Mouse (Mus musculus) lung, postnatal 0 days (tissue): ENCODE measurements around the gene Yy1. TPM values are rescaled to one million over a fixed set of nuclear protein-coding genes. Genes with fewer than 3 reads are reported as not detected.
A peak's percentile ranks its signal among the peaks of the same experiment; 100 is the strongest.

Experiments
- ATAC-seq: fragments of 200-750 bp; cut with Nextera tagmentation; 2 replicates; pipeline ENCODE4 v1.8.0; 2017; ENCODE audit warnings: moderate library complexity
- DNase-seq: peaks from one replicate; pipeline ENCODE4 v3.0.0-alpha.2; 2016; ENCODE audit warnings: low spot score
- H3K27ac ChIP-seq: fragments of 300-500 bp; sonication (generic); 2 replicates; pipeline ENCODE4 v1.5.1; 2014; ENCODE audit warnings: antibody characterized with exemption, mild to moderate bottlenecking, low read length, mixed read lengths
- H3K27me3 ChIP-seq: fragments of 300-500 bp; sonication (generic); replicated peaks from 2 replicates; pipeline ENCODE4 v1.6.1; 2014; ENCODE audit warnings: low read length, mixed read lengths; ENCODE audit not compliant: insufficient read depth
- H3K36me3 ChIP-seq: fragments of 300-500 bp; sonication (generic); 2 replicates; pipeline ENCODE4 v1.6.1; 2014; ENCODE audit warnings: low read length, mixed read lengths; ENCODE audit not compliant: insufficient read depth
- H3K4me1 ChIP-seq: fragments of 300-500 bp; sonication (generic); 2 replicates; pipeline ENCODE4 v1.6.1; 2014; ENCODE audit warnings: antibody characterized with exemption, low read depth, low read length, mixed read lengths; ENCODE audit not compliant: insufficient read depth
- H3K4me2 ChIP-seq: fragments of 300-500 bp; sonication (generic); replicated peaks from 2 replicates; pipeline ENCODE4 v1.6.1; 2014; ENCODE audit warnings: low read depth, mild to moderate bottlenecking, low read length, moderate library complexity, mixed read lengths
- H3K4me3 ChIP-seq: fragments of 300-500 bp; sonication (generic); 2 replicates; pipeline ENCODE4 v1.5.1; 2014; ENCODE audit warnings: low read depth, low read length
- H3K9ac ChIP-seq: fragments of 300-500 bp; sonication (generic); replicated peaks from 2 replicates; pipeline ENCODE4 v1.6.1; 2014; ENCODE audit warnings: low read depth, mild to moderate bottlenecking
- H3K9me3 ChIP-seq: fragments of 300-500 bp; sonication (generic); 2 replicates; pipeline ENCODE4 v1.6.1; 2016; ENCODE audit warnings: low read length, mixed read lengths
- CTCF ChIP-seq: IDR thresholded peaks from 2 replicates; pipeline ENCODE4 v1.5.1; 2016; ENCODE audit warnings: antibody characterized with exemption, mild to moderate bottlenecking
- EP300 ChIP-seq: IDR thresholded peaks from 2 replicates; pipeline ENCODE4 v1.6.1; 2016; ENCODE audit warnings: antibody characterized with exemption, mild to moderate bottlenecking, control low read depth
- WGBS: fragments of 180-500 bp; shearing (Covaris S2); extraction: QIAGEN DNeasy Blood & Tissue Kit; methylation state at CpG from one replicate; pipeline ENCODE4 v1.1.7; 2014; 5-methylcytosine and 5-hydroxymethylcytosine counted together
- polyA plus RNA-seq: library from polyadenylated mRNA; unstranded; fragments of >200 nt; fragmentation: Nextera tagmentation; extraction: Ambion mirVana; gene quantifications from 2 replicates; pipeline ENCODE4 v1.2.1, GENCODE M21; 2015

The Yy1 gene
- polyA plus RNA-seq, 1 experiment from 2014 or later, result 13.7 TPM

DNA sequence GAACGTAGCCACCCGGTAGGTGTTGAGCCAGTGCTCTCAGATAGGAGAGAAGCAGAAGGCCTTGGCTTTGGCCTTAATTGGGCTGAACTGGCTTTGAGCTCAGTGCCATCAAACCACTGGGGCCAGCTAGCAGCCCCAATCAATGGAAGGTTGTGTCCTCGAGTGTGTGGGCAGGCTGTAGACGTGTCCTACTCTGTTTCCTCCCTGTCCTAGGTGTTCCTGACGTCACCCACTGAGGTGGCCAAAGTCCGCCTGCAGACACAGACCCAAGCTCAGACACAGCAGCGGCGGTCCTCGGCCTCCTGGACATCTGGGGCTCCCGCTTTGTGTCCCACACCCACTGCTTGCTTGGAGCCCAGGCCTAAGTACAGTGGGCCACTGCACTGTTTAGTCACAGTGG lies 62.3 kb downstream of the Yy1 start:
- ATAC-seq (no peak), DNase-seq (no peak)
- no peak overlapping the region for H3K4me3 ChIP-seq
- H3K36me3 ChIP-seq, result 0 out of 2 replicates have a peak, but pooled peaks cover 3% of the 10 kb centered on the region
- peaks cover 8% of the 10 kb centered on the region; the same call in 1 of the 2 replicates for H3K4me1 ChIP-seq
- H3K9me3 ChIP-seq, result no peaks in the 10 kb centered on the region
- no peak overlapping the region for H3K27ac ChIP-seq
- 88% methylated on average over 10 of the region's 10 CpGs for WGBS
- no peak overlapping the region for H3K4me2 ChIP-seq
- TF ChIP-seq CTCF (no peak), EP300 (no peak)
- H3K9ac ChIP-seq, result no peak overlapping the region
- H3K27me3 ChIP-seq, result no peaks in the 10 kb centered on the region

- 74% methylated on average over 8 of the region's 8 CpGs for WGBS
- Histone ChIP-seq H3K27ac (no peak overlapping the region), H3K27me3 (no peaks in the 10 kb centered on the region), H3K4me1 (peaks cover 8% of the 10 kb centered on the region; the same call in 1 of the 2 replicates), H3K4me2 (no peak overlapping the region), H3K36me3 (0 out of 2 replicates have a peak, but pooled peaks cover 4% of the 10 kb centered on the region), H3K9ac (no peak overlapping the region), H3K4me3 (no peak overlapping the region), H3K9me3 (no peaks in the 10 kb centered on the region)
- DNase-seq (no peak), ATAC-seq (no peak)
- TF ChIP-seq CTCF, result no peak
- no peak for TF ChIP-seq EP300
Observed at GRCm38 (mm10) chr12:108856186-108856585, 63.4 kb downstream of the Yy1 start.

- Histone ChIP-seq H3K36me3 (peaks cover 13% of the 10 kb centered on the region; the same call in 1 of the 2 replicates), H3K27me3 (no peaks in the 10 kb centered on the region), H3K27ac (peak overlapping the region; percentile 65; the same call in 1 of the 2 replicates), H3K9ac (no peak overlapping the region), H3K4me3 (no peak overlapping the region), H3K9me3 (no peaks in the 10 kb centered on the region), H3K4me1 (peaks cover 3% of the 10 kb centered on the region; the same call in 1 of the 2 replicates), H3K4me2 (0 out of 2 replicates have a peak overlapping the region, but pooled peaks have one; percentile 5)
- TF ChIP-seq EP300 (no peak), CTCF (no peak)
- WGBS, result 76% methylated on average over 7 of the region's 7 CpGs
- ATAC-seq (no peak), DNase-seq (no peak)
Observed at GRCm38 (mm10) chr12:108857109-108857508, 64.3 kb downstream of the Yy1 start.

- peak; percentile 86 for ATAC-seq
- 43% methylated on average over 7 of the region's 7 CpGs for WGBS
- Histone ChIP-seq H3K4me1 (peaks cover 3% of the 10 kb centered on the region; the same call in 1 of the 2 replicates), H3K9me3 (no peaks in the 10 kb centered on the region), H3K27me3 (no peaks in the 10 kb centered on the region), H3K9ac (no peak overlapping the region), H3K4me2 (0 out of 2 replicates have a peak overlapping the region, but pooled peaks have one; percentile 5), H3K36me3 (peaks cover 19% of the 10 kb centered on the region; the same call in 1 of the 2 replicates), H3K4me3 (no peak overlapping the region), H3K27ac (peak overlapping the region; percentile 65)
- TF ChIP-seq CTCF, result no peak
- peak; percentile 63; the same call in 1 of the 2 replicates for TF ChIP-seq EP300
- peak; percentile 89 for DNase-seq
Observed at GRCm38 (mm10) chr12:108857589-108858184, 64.9 kb downstream of the Yy1 start.

DNA sequence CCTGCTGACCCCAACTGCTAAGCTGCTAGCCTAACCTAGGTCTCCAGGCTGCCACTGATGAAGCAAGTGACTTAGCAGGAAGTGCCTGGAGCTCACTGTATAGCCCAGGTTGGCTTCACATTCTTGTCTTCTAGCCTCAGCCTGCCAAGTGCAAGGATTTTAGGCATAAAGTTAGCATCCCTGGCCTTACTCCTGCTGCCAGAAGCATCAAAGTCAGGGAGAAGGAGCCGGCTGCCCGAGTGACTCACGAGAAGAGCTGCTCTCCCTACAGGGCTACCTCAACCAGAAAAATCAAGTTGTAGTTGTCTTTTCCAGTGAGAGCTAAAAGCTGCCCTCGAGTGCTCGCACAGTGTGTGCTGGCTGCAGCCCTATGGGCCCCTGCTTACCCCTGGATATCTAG lies 65.7 kb downstream of the Yy1 start:
- Histone ChIP-seq H3K9ac (no peak overlapping the region), H3K27me3 (no peaks in the 10 kb centered on the region), H3K36me3 (peaks cover 20% of the 10 kb centered on the region; the same call in 1 of the 2 replicates), H3K9me3 (no peaks in the 10 kb centered on the region), H3K27ac (peak overlapping the region; percentile 65), H3K4me1 (peaks cover 3% of the 10 kb centered on the region; the same call in 1 of the 2 replicates), H3K4me2 (no peak overlapping the region), H3K4me3 (no peak overlapping the region)
- 79% methylated on average over 5 of the region's 5 CpGs for WGBS
- DNase-seq (no peak), ATAC-seq (no peak)
- TF ChIP-seq EP300, result no peak
- TF ChIP-seq CTCF, result no peak

DNA sequence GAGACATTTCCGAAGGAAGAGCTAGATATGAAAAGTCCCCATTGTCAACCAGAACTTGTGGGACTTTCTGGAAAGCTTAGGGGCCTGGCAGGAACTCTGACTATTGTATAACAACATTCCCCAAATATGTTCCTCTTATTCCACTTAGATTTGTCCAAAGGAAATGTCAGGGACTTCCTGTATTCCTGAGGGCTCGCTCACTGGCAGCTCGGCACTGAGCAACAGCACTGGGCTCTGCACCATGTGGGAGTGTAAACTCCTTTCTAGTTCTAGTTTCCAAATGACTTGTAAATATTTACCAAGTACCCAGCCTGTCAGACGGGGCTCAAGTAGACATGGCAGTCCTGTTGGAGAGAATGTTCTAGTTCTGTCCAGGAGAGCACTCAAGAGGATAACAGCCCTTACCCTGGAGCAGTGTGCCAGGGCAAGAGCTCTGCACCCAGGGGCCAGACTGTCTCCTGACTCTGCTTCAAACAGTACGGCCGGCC lies 72.3 kb downstream of the Yy1 start:
- Histone ChIP-seq H3K9ac (no peak overlapping the region), H3K36me3 (peaks cover 38% of the 10 kb centered on the region; the same call in 1 of the 2 replicates), H3K4me3 (no peak overlapping the region), H3K27ac (peak overlapping the region; percentile 88), H3K27me3 (no peaks in the 10 kb centered on the region), H3K4me2 (peak overlapping the region; percentile 19), H3K9me3 (no peaks in the 10 kb centered on the region), H3K4me1 (peaks cover 13% of the 10 kb centered on the region; the same call in 1 of the 2 replicates)
- WGBS, result 36% methylated on average over 6 of the region's 6 CpGs
- TF ChIP-seq EP300, result peak; percentile 99
- no peak for TF ChIP-seq CTCF
- peak; percentile 92 for DNase-seq
- peak; percentile 95 for ATAC-seq
